Mouse (Mus musculus) lung, postnatal 0 days (tissue): ENCODE measurements around the gene Hoxd4.

ENCODE experiments used
- CTCF ChIP-seq: IDR thresholded peaks from 2 replicates; pipeline ENCODE4 v1.5.1; 2016; ENCODE audit warnings: antibody characterized with exemption, mild to moderate bottlenecking
- EP300 ChIP-seq: IDR thresholded peaks from 2 replicates; pipeline ENCODE4 v1.6.1; 2016; ENCODE audit warnings: antibody characterized with exemption, mild to moderate bottlenecking, control low read depth

DNA sequence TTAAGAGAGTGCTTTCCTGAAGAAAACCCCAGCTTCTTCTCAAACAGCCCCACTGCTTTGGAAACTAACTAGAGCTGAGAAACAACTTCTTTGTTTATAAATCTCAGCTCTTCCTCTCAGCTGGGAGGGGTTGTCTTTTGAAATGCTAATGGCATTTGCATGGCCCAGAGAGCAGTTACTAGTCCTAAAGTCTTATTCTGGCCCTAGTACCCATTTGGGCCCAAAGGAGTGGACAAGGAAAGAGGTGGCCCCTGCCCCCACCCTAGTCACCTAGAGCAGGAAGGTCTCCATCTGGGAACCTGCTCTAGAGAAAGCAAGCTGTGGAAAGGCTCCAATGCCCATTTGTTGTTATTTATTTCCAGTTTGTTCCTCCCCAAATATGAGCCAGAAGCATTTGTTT is 19.3 kb downstream of the Hoxd4 start:
- no peak for TF ChIP-seq CTCF
- TF ChIP-seq EP300 = no peak
